Mouse (Mus musculus): ENCODE measurements around the gene Tmem87a.

The Tmem87a gene

GRCm38 (mm10) chr2:120366501-120366900, 37.4 kb downstream of the Tmem87a start:
- DNase-seq (ENCODE audit: low read depth, low spot score) = no peak

GRCm38 (mm10) chr2:120360425-120360824, 43.5 kb downstream of the Tmem87a start:
- no peak for DNase-seq (ENCODE audit: low read depth, low spot score)

- peak; percentile 56 for DNase-seq (ENCODE audit: low read depth, low spot score)
Measured at GRCm38 (mm10) chr2:120352682-120353646, 50.9 kb downstream of the Tmem87a start, which contains the start of gene Vps39. TSS of gene Vps39 (minus strand) at chr2:120353137.

GRCm38 (mm10) chr2:120351321-120351720, 52.6 kb downstream of the Tmem87a start:
- no peak for DNase-seq (ENCODE audit: low read depth, low spot score)

- DNase-seq (ENCODE audit: low read depth, low spot score) = no peak
Measured at GRCm38 (mm10) chr2:120348120-120348519, 55.8 kb downstream of the Tmem87a start.

- DNase-seq (ENCODE audit: low read depth, low spot score) = no peak
Measured at GRCm38 (mm10) chr2:120341741-120342140, 62.2 kb downstream of the Tmem87a start.

GRCm38 (mm10) chr2:120337886-120338285, 66.0 kb downstream of the Tmem87a start:
- no peak for DNase-seq (ENCODE audit: low read depth, low spot score)

GRCm38 (mm10) chr2:120331575-120331974, 72.3 kb downstream of the Tmem87a start:
- DNase-seq (ENCODE audit: low read depth, low spot score) = no peak

- no peak for DNase-seq (ENCODE audit: low read depth, low spot score)
Measured at GRCm38 (mm10) chr2:120315077-120315476, 88.8 kb downstream of the Tmem87a start.

GRCm38 (mm10) chr2:120314487-120314886, 89.4 kb downstream of the Tmem87a start:
- no peak for DNase-seq (ENCODE audit: low read depth, low spot score)

GRCm38 (mm10) chr2:120313976-120314375, 89.9 kb downstream of the Tmem87a start, which contains the start of gene Pla2g4f:
TSS of gene Pla2g4f (minus strand) at chr2:120314165.
- no peak for DNase-seq (ENCODE audit: low read depth, low spot score)

- DNase-seq (ENCODE audit: low read depth, low spot score) = no peak
Measured at GRCm38 (mm10) chr2:120312276-120312825, 91.6 kb downstream of the Tmem87a start.

Measured in retina, adult 2 months (tissue).